Mouse (Mus musculus): ENCODE measurements around the gene Dctpp1.
"Not testable (repeated sequence)": the region's sequence is repeated elsewhere in the genome, so short reads cannot be mapped to it uniquely, and the experiment has no call there.

The Dctpp1 gene

GRCm38 (mm10) chr7:127270256-127270655, 9.7 kb upstream of the Dctpp1 start:
- in situ Hi-C loops (cut with MboI): no loop called here

DNA sequence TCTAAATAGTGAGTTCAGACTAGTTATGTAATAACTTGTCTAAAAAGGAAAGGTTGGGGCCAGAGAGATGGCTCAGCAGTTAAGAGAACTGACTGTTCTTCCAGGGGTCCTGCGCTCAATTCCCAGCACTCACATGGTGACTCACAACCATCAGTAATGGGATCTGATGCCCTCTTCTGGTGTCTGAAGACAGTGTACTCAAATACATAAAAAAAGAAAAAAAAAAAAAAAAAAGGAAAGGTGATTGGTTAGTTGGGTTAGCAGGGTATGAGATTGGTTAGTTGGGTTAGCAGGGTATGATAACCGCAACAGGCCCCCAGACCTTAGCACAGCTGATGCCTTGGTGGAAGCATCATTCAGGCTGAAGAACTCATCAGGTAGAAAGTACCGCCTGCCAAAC, 3.0 kb upstream of the Dctpp1 start:
- in situ Hi-C loops (cut with MboI): no loop called here

DNA sequence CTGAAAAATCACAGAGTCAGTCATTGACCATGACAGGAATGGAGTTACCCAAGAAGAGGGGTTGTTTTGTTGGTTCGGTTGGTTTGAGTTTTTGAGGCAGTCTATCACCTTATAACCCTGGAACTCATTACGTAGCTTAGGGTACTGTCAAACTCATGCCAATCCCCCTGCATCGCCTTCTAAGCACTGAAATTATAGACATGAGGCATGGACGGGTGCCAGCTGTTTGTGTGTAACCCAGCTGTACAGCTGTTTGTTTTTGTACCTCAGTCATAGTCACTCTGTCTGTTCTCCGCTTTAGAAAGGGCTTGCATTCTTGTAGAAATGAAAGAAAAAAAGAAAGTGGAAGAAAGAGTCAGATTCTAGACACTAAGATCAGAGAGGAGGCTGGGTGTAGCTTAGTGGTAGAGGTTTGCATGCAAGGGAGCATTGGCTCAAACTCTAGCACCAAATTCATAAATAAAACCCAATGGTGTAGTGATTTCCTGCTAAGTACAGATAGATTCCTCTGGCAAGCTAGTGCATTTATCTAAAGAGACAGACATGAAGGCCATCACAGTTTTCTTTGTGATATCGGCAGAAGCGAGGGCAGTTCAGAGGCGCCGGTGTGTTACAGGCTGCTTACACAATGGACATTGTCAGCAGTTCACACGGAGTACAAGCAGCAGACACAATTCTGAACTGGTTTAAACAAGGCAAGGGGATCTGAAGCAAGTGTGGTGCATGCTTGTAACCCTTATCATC, 1.9 kb upstream of the Dctpp1 start:
- in situ Hi-C loops (cut with MboI): no loop called here

DNA sequence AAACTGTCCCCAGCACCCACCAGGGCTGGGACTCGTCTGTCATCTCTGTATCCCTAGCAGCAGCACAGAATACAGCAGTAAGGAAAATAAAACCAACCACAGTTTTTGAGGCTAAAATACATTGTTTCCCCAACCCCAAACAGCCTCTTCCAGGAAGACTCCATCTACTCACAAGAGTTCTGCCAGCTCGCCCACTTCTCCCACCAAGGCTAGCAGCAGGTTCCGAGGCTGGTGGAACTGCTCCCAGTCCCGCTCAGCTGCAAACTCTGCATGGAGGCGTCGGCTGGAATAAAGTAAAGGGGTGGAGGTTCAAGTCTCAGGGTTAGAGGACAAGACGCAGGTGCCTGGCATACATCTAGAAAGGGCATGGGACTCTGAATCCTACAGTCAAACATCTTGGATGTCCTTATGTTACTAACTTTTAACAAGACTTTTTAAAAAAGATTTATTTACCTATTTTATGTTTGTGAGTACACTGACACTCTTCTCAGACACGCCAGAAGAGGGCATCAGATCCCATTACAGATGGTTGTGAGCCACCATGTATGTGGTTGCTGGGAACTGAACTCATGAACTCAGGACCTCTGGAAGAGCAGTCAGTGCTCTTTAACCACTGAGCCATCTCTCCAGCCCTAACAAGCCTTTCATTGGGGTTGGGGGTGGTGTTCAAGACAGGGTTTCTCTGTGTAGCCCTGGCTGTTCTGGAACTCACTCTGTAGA, 1.2 kb downstream of the Dctpp1 start:
- in situ Hi-C loops (cut with MboI): no loop called here

- in situ Hi-C loops (cut with MboI): no loop called here
Measured at GRCm38 (mm10) chr7:127256518-127256917, 4.0 kb downstream of the Dctpp1 start.

DNA sequence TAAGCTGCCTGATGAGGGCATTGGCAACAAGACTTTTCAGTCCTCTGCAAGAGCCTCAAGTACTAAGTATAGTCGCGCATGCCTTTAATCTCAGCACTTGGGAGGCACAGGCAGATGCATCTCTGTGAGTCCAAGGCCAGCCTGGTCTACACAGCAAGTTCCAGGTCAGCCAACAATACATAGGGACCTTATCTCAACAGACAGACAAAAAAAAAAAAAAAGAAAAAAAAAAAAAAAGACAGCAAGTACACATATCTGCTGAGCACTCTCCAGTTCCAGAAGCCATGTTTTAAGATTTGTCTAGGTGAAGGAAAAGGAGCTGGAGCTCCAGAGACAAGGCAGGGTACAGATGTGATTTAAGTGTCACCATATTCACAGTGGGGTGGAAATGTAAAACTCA, 4.5 kb downstream of the Dctpp1 start:
- in situ Hi-C loops (cut with MboI): no loop called here

DNA sequence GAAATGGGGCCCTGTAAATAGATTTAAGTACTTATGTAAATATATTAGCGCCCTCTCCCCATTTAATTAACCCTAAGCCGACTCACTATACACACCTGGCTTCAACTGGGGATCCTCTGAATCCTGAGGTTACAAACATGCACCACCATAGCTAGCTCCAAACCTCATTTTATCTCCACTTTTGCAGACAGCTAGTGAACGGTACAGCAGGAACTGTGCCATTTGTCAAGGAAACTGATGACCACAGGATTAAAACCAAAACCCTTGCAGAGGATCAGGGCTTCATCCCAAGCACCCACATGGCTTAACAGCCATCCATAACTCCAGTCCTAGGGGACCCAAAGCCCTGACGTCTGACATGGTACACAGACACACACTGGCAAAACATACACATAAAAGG, 5.5 kb downstream of the Dctpp1 start:
- in situ Hi-C loops (cut with MboI): no loop called here

DNA sequence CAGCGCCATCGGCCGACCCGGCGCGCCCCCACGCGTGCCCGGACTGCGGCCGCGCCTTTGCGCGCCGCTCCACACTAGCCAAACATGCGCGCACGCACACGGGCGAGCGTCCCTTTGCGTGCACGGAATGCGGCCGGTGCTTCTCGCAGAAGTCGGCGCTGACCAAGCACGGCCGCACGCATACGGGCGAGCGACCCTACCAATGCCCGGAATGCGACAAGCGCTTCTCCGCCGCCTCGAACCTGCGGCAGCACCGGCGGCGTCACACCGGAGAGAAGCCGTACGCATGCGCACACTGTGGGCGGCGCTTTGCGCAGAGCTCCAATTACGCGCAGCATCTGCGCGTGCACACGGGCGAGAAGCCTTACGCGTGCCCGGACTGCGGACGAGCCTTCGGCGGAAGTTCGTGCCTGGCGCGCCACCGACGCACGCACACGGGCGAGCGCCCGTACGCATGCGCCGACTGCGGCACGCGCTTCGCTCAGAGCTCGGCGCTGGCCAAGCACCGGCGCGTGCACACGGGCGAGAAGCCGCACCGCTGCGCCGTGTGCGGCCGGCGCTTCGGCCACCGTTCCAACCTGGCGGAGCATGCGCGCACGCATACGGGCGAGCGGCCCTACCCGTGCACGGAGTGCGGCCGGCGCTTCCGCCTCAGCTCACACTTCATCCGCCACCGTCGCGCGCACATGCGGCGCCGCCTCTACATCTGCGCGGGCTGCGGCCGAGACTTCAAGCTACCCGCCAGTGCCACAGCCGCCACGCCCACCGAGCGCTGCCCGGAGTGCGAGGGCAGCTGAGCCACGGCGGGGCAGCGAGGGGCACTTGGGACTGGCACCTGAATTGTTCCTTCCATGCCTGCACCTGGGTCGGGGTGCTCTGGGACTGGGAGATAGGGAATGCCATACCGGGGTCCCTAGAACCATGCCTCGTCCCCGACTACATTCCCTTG, 6.4 kb downstream of the Dctpp1 start:
- in situ Hi-C loops (cut with MboI): no loop called here

- in situ Hi-C loops (cut with MboI): no loop called here
Measured at GRCm38 (mm10) chr7:127253341-127253740, 7.2 kb downstream of the Dctpp1 start.

DNA sequence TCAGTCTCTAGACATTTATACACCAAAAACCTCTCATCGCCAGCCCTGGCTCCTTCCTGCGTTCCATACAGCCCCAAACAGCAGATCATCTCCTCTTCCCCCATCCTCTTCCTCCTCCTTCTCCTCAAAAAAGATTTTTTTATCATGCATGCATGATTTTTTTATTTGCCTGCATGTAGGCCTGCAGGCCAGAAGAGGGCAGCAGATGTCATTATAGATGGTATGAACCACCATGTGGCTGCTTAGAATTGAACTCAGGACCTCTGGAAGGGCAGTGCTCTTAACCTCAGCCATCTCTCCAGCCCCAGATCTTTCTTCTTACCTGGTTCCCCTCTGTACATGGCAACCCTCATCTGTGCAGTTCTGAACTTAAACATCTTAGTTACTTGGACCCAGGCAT, 8.1 kb downstream of the Dctpp1 start:
- in situ Hi-C loops (cut with MboI): no loop called here

- in situ Hi-C loops (cut with MboI): not testable (repeated sequence)
Measured at GRCm38 (mm10) chr7:127250511-127250910, 10.0 kb downstream of the Dctpp1 start.

DNA sequence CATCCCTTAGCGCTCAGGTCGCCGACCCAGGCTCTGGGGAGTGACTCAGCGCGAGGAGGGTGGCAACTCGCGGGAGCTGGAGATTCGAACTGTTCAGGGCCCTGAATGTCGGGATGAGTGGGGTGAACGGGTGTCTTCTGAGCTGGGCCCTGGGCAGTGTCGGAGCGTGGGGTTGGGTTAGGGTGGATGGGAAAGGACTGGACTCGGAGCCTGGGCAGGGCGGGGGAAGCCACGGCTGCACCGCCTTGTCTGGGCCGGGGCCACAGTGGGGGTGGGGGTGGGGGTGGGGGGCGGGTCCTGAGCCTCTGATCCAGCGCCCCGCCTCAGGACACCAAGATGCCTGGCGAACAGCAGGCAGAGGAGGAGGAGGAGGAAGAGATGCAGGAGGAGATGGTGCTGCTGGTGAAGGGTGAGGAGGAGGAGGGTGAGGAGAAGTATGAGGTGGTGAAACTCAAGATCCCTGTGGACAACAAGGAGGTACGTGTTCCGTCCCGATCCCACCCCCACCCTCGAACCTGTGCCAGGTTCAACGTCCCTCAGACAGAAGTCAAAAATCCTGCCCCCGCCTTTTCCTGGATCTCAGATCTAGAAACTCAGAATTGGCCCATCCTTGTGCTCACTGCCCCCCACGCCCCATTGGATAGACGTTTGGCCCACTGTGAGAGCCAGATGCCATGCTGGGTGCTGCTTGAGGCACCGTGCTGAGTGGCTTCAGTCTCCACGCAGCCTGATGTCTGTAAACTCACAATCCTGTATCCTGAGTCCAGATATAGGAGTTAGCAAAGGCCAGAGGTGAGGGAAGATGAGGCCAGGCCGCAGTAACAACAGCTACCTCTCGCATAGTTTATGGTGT, 15.6 kb downstream of the Dctpp1 start:
- in situ Hi-C loops (cut with MboI): no loop called here

GRCm38 (mm10) chr7:127243870-127244657, 16.4 kb downstream of the Dctpp1 start, which contains the start of gene Zfp771:
Zfp771 (plus strand) TSS chr7:127244274.
- in situ Hi-C loops (cut with MboI): no loop called here

- in situ Hi-C loops (cut with MboI): no loop called here
Measured at GRCm38 (mm10) chr7:127243361-127243867, 17.1 kb downstream of the Dctpp1 start.

DNA sequence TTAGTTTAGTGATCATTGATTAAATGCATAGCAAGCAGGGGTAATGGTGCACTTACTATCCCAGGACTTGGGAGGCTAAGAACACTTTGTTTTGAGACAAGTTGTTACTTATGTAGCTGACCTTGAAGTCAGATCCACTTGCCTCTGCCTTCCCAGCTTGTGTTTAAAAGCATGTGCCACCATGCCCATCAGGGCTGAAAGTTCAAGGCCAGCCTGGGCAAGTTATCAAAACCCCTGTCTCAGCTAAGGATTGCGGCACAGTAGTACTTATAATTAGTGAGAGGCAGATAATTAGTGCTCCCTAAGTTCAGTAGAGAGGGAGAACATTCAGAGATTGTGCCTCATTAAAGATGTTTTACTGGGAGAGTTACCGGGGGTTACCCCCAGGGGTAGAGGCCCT, 25.7 kb downstream of the Dctpp1 start:
- in situ Hi-C loops (cut with MboI): no loop called here

DNA sequence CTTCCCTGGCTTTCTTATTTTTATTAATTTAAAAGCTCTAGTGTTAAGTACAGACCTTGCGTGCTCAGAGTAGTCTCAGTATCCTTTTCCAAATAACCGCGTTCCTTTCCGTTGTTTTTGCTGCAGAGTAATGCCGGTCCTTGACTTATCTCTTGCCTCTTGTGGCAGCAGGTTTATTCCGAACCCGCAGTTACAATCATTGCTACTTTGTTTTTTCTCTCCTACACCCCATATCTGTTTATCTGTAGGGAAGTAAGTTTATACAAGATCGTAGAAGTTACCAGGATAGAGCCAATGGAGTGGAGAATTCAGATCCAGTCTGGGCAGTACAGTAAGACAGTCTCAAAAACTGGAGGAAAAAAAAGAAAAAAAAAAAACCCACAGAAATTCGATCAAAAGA, 26.7 kb downstream of the Dctpp1 start:
- in situ Hi-C loops (cut with MboI): no loop called here

- in situ Hi-C loops (cut with MboI): no loop called here
Measured at GRCm38 (mm10) chr7:127233368-127233749, 27.1 kb downstream of the Dctpp1 start.

GRCm38 (mm10) chr7:127232622-127233367, 27.7 kb downstream of the Dctpp1 start, which contains the start of the genes Zfp553 and Sept1:
Zfp553 (plus strand) TSS chr7:127233061.
Sept1 (minus strand) TSS chr7:127233130.
- in situ Hi-C loops (cut with MboI): no loop called here

GRCm38 (mm10) chr7:127231826-127232621, 28.5 kb downstream of the Dctpp1 start:
- in situ Hi-C loops (cut with MboI): no loop called here

Data from mature B cell (primary cell).